Mouse (Mus musculus): ENCODE data around the gene Atxn1l. TPM values are rescaled to one million over a fixed set of nuclear protein-coding genes. Genes with fewer than 3 reads are reported as not detected.

Atxn1l gene
- total RNA-seq, 2 experiments from 2014 or later = 40.8 to 41.1 TPM

Other genes with a start within 250 kb of the Atxn1l start
- gene Pmfbp1, start 243.7 kb downstream of the Atxn1l start, total RNA-seq (2021) = under 1 TPM; 0.22 to 0.41 TPM
- 10 to 100 TPM; 21.2 to 23.1 TPM for gene Dhx38, start 171.9 kb downstream of the Atxn1l start, total RNA-seq (2021)
- 10 to 100 TPM; 11.6 to 11.9 TPM for gene Txnl4b, start 171.8 kb downstream of the Atxn1l start, total RNA-seq (2021)
- under 1 TPM in 1 of 2 experiments, not detected in 1; 0.25 TPM for gene Hp, start 158.6 kb downstream of the Atxn1l start, total RNA-seq (2021)
- gene Dhodh, start 129.1 kb downstream of the Atxn1l start, total RNA-seq (2021) = 10 to 100 TPM; 20.9 to 25.9 TPM
- 1 to 10 TPM; 1.4 to 2.3 TPM for gene Pkd1l3, start 123.2 kb downstream of the Atxn1l start, total RNA-seq (2021)
- 100 to 1,000 TPM in 1 of 2 experiments, 10 to 100 TPM in 1; 95.8 to 103 TPM for gene Ist1, start 44.5 kb downstream of the Atxn1l start, total RNA-seq (2021)
- 10 to 100 TPM; 63.7 to 65.0 TPM for gene Zfp821, start 32.2 kb downstream of the Atxn1l start, total RNA-seq (2021)
- 10 to 100 TPM; 80.2 to 96.9 TPM for gene Ap1g1, start 40.8 kb upstream of the Atxn1l start, total RNA-seq (2021)
- gene Phlpp2, start 130.8 kb upstream of the Atxn1l start, total RNA-seq (2021) = 10 to 100 TPM; 23.4 to 23.9 TPM
- not detected for gene Marveld3, start 224.5 kb upstream of the Atxn1l start, total RNA-seq (2021)